Mouse (Mus musculus): ENCODE results near the gene Dnaaf3.

DNA sequence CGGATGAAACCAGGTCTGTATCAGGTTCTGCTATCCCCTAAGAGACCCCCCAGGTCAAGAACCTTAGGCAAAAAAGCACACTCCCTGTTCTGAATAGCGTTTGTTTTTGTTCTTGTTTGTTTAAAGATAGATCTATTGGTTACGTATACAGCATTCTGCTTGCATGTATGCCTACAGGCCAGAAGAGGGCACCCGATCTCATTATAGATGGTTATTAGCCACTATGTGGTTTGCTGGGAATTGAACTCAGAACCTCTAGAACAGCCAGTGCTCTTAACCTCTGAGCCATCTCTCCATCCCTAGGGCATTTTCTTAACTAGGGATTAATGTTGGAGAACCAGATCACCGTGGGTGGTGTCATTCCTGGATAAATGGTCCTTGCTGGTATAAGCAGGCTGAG is 9.1 kb upstream of the Dnaaf3 start:
- no peak for TF ChIP-seq POLR2A (IDR thresholded peaks at IDR 0.05; ENCODE audit: insufficient read depth, low read depth, low read length)
- TF ChIP-seq CTCF (IDR thresholded peaks at IDR 0.05; ENCODE audit: insufficient read depth, low read depth, low read length): no peak

All from olfactory bulb, adult 2 months (tissue).